Mouse (Mus musculus): ENCODE data around the gene Opcml.
A peak's percentile ranks its signal among the peaks of the same experiment; 100 is the strongest.

Opcml gene

GRCm38 (mm10) chr9:28405816-28406215, 615.2 kb downstream of the Opcml start:
- Histone ChIP-seq H3K4me3 (replicated peaks; ENCODE audit: low read length) (no peak overlapping the region), H3K27me3 (ENCODE audit: insufficient read depth, low read length) (peaks cover 47% of the 10 kb centered on the region), H3K9me3 (ENCODE audit: low read length) (peaks cover 13% of the 10 kb centered on the region), H3K4me1 (replicated peaks; ENCODE audit: low read depth, low read length) (peaks cover 11% of the 10 kb centered on the region), H3K36me3 (ENCODE audit: insufficient read depth, low read length) (no peaks in the 10 kb centered on the region)
- TF ChIP-seq CTCF (conservative IDR thresholded peaks at IDR 0.05; ENCODE audit: low read length) = peak; percentile 86
- no peak for TF ChIP-seq NANOG (IDR thresholded peaks at IDR 0.05; ENCODE audit: borderline replicate concordance, low read length)

DNA sequence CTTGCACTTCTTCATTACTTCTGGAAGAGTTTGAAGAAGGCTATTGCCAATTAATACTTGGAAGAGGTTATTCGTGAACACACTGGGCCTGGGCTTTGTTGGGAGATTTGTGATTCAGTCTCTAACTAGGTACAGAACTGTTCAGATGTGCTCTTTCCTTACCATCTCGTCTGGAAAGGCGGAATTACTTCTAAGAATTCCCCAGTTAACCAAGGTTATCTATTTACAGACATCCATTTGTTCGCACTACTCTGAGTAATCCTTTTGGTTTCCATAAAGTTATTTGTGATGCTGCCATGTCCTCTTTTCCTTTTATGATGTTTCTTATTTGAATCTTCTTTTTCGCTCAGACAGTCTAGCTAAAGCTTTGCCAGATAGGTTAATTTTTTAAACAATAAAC, 630.2 kb downstream of the Opcml start:
- Histone ChIP-seq H3K4me3 (replicated peaks; ENCODE audit: low read length) (no peak overlapping the region), H3K9me3 (ENCODE audit: low read length) (no peaks in the 10 kb centered on the region), H3K4me1 (replicated peaks; ENCODE audit: low read depth, low read length) (no peaks in the 10 kb centered on the region), H3K36me3 (ENCODE audit: insufficient read depth, low read length) (no peaks in the 10 kb centered on the region), H3K27me3 (ENCODE audit: insufficient read depth, low read length) (no peaks in the 10 kb centered on the region)
- no peak for TF ChIP-seq NANOG (IDR thresholded peaks at IDR 0.05; ENCODE audit: borderline replicate concordance, low read length)
- no peak for TF ChIP-seq CTCF (conservative IDR thresholded peaks at IDR 0.05; ENCODE audit: low read length)
- TF ChIP-seq POU5F1 (IDR thresholded peaks at IDR 0.05; ENCODE audit: borderline replicate concordance, low read length) = no peak

DNA sequence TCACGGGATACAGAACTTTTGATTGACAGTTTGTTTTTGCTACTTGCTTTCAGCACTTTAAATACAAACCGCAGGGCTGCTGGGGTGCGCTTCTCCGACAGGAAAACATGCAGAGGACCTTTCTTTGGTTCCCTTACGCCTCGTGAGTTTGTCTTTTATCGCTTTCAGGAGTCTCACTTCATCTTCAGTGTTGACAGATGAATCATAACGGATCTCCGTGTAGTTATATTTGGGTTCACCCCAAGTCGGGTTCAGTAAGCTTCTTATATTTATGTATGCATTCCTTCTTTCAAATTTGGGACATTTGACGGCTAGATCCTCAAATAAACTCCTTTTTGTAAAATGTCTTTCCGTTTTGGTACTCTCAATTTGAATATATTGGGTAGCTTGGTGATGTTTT, 632.8 kb downstream of the Opcml start:
- Histone ChIP-seq H3K4me3 (replicated peaks; ENCODE audit: low read length) (no peak overlapping the region), H3K36me3 (ENCODE audit: insufficient read depth, low read length) (no peaks in the 10 kb centered on the region), H3K9me3 (ENCODE audit: low read length) (no peaks in the 10 kb centered on the region), H3K4me1 (replicated peaks; ENCODE audit: low read depth, low read length) (no peaks in the 10 kb centered on the region), H3K27me3 (ENCODE audit: insufficient read depth, low read length) (no peaks in the 10 kb centered on the region)
- TF ChIP-seq POU5F1 (IDR thresholded peaks at IDR 0.05; ENCODE audit: borderline replicate concordance, low read length) (no peak), CTCF (conservative IDR thresholded peaks at IDR 0.05; ENCODE audit: low read length) (no peak), NANOG (IDR thresholded peaks at IDR 0.05; ENCODE audit: borderline replicate concordance, low read length) (no peak)

- no peak for TF ChIP-seq POU5F1 (IDR thresholded peaks at IDR 0.05; ENCODE audit: borderline replicate concordance, low read length)
- TF ChIP-seq CTCF (conservative IDR thresholded peaks at IDR 0.05; ENCODE audit: low read length) = no peak
- TF ChIP-seq NANOG (IDR thresholded peaks at IDR 0.05; ENCODE audit: borderline replicate concordance, low read length) = no peak
- Histone ChIP-seq H3K36me3 (ENCODE audit: insufficient read depth, low read length) (no peaks in the 10 kb centered on the region), H3K9me3 (ENCODE audit: low read length) (no peaks in the 10 kb centered on the region), H3K27me3 (ENCODE audit: insufficient read depth, low read length) (no peaks in the 10 kb centered on the region), H3K4me1 (replicated peaks; ENCODE audit: low read depth, low read length) (no peaks in the 10 kb centered on the region), H3K4me3 (replicated peaks; ENCODE audit: low read length) (no peak overlapping the region)
These were observed 641.6 kb downstream of the Opcml start for GRCm38 (mm10) chr9:28432159-28432558.

- no peak for TF ChIP-seq POU5F1 (IDR thresholded peaks at IDR 0.05; ENCODE audit: borderline replicate concordance, low read length)
- no peaks in the 10 kb centered on the region for H3K36me3 ChIP-seq (ENCODE audit: insufficient read depth, low read length)
- H3K4me3 ChIP-seq (replicated peaks; ENCODE audit: low read length) = no peak overlapping the region
- H3K4me1 ChIP-seq (replicated peaks; ENCODE audit: low read depth, low read length) = no peaks in the 10 kb centered on the region
- no peaks in the 10 kb centered on the region for H3K27me3 ChIP-seq (ENCODE audit: insufficient read depth, low read length)
- no peaks in the 10 kb centered on the region for H3K9me3 ChIP-seq (ENCODE audit: low read length)
These were observed 648.2 kb downstream of the Opcml start for GRCm38 (mm10) chr9:28438752-28439151.

GRCm38 (mm10) chr9:28439433-28440191, 649.0 kb downstream of the Opcml start:
- no peaks in the 10 kb centered on the region for H3K4me1 ChIP-seq (replicated peaks; ENCODE audit: low read depth, low read length)
- H3K36me3 ChIP-seq (ENCODE audit: insufficient read depth, low read length) = no peaks in the 10 kb centered on the region
- no peaks in the 10 kb centered on the region for H3K27me3 ChIP-seq (ENCODE audit: insufficient read depth, low read length)
- no peak overlapping the region for H3K4me3 ChIP-seq (replicated peaks; ENCODE audit: low read length)
- TF ChIP-seq POU5F1 (IDR thresholded peaks at IDR 0.05; ENCODE audit: borderline replicate concordance, low read length) (no peak), CTCF (conservative IDR thresholded peaks at IDR 0.05; ENCODE audit: low read length) (no peak), NANOG (IDR thresholded peaks at IDR 0.05; ENCODE audit: borderline replicate concordance, low read length) (no peak)
- H3K9me3 ChIP-seq (ENCODE audit: low read length) = no peaks in the 10 kb centered on the region

- Histone ChIP-seq H3K27me3 (ENCODE audit: insufficient read depth, low read length) (no peaks in the 10 kb centered on the region), H3K4me3 (replicated peaks; ENCODE audit: low read length) (no peak overlapping the region), H3K4me1 (replicated peaks; ENCODE audit: low read depth, low read length) (no peaks in the 10 kb centered on the region), H3K9me3 (ENCODE audit: low read length) (no peaks in the 10 kb centered on the region), H3K36me3 (ENCODE audit: insufficient read depth, low read length) (no peaks in the 10 kb centered on the region)
- TF ChIP-seq NANOG (IDR thresholded peaks at IDR 0.05; ENCODE audit: borderline replicate concordance, low read length) (no peak), CTCF (conservative IDR thresholded peaks at IDR 0.05; ENCODE audit: low read length) (no peak), POU5F1 (IDR thresholded peaks at IDR 0.05; ENCODE audit: borderline replicate concordance, low read length) (no peak)
These were observed 649.7 kb downstream of the Opcml start for GRCm38 (mm10) chr9:28440192-28440795.

- Histone ChIP-seq H3K36me3 (ENCODE audit: insufficient read depth, low read length) (no peaks in the 10 kb centered on the region), H3K4me1 (replicated peaks; ENCODE audit: low read depth, low read length) (no peaks in the 10 kb centered on the region), H3K4me3 (replicated peaks; ENCODE audit: low read length) (no peak overlapping the region), H3K9me3 (ENCODE audit: low read length) (no peaks in the 10 kb centered on the region), H3K27me3 (ENCODE audit: insufficient read depth, low read length) (no peaks in the 10 kb centered on the region)
- TF ChIP-seq NANOG (IDR thresholded peaks at IDR 0.05; ENCODE audit: borderline replicate concordance, low read length) (no peak), CTCF (conservative IDR thresholded peaks at IDR 0.05; ENCODE audit: low read length) (no peak), POU5F1 (IDR thresholded peaks at IDR 0.05; ENCODE audit: borderline replicate concordance, low read length) (no peak)
These were observed 653.9 kb downstream of the Opcml start for GRCm38 (mm10) chr9:28444485-28444884.

GRCm38 (mm10) chr9:28444972-28445371, 654.4 kb downstream of the Opcml start:
- no peaks in the 10 kb centered on the region for H3K4me1 ChIP-seq (replicated peaks; ENCODE audit: low read depth, low read length)
- H3K9me3 ChIP-seq (ENCODE audit: low read length) = no peaks in the 10 kb centered on the region
- H3K36me3 ChIP-seq (ENCODE audit: insufficient read depth, low read length) = no peaks in the 10 kb centered on the region
- no peaks in the 10 kb centered on the region for H3K27me3 ChIP-seq (ENCODE audit: insufficient read depth, low read length)
- H3K4me3 ChIP-seq (replicated peaks; ENCODE audit: low read length) = no peak overlapping the region
- TF ChIP-seq NANOG (IDR thresholded peaks at IDR 0.05; ENCODE audit: borderline replicate concordance, low read length) = no peak
- no peak for TF ChIP-seq CTCF (conservative IDR thresholded peaks at IDR 0.05; ENCODE audit: low read length)
- no peak for TF ChIP-seq POU5F1 (IDR thresholded peaks at IDR 0.05; ENCODE audit: borderline replicate concordance, low read length)
